Mouse (Mus musculus): ENCODE results near the gene Ptma. TPM values are rescaled to one million over a fixed set of nuclear protein-coding genes. Genes with fewer than 3 reads are reported as not detected.

Ptma gene
- polyA plus RNA-seq, 1 experiment, result 1,625 TPM

DNA sequence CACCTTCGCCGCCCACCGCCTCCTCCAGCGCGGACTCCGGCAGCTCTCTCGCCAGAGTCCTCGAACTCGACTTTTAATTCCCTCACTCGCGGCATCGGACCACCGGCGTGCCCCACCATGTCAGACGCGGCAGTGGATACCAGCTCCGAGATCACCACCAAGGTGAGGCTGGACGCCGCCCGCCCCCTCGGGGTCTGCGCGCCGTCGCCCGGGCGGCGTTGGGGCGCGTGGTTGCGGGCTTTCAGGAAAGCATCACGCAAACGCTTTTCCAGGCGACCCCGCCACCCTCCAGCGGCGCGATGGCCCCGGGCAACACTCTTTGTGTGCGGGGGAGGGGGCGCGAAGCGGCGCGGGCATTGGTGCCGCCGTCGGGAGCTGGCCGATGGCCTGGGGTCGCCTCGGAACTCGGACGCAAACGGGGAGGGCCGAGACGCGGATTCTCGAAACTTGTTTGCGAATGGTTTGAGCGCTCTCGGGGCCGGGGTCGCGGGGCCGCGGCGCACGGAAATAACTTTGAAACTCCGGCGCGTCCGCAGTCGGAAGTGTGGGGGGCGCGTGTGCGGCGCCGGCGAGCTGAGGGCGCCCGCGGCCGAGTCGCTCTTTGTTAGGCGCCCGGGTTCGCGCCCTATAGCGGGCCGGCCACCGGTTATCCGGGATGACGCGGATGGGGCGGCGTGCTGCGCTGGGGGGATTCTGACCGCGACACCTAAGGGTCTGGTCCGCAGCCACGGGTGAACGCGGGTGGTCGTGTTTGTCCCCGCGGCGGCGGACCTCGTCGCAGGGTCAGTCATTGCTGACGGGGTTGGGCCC lies 468 bp downstream of the Ptma start:
- peak; percentile 19; the same call in 1 of the 2 replicates for TF ChIP-seq POLR2A (IDR thresholded peaks at IDR 0.05; ENCODE audit: low read depth, low read length)
- TF ChIP-seq CTCF (IDR thresholded peaks at IDR 0.05; ENCODE audit: borderline replicate concordance, insufficient read depth, low read length), result no peak
- H3K4me3 ChIP-seq (ENCODE audit: insufficient read depth, low read length), result peak overlapping the region; percentile 96
- peaks cover 7% of the 10 kb centered on the region for H3K4me1 ChIP-seq (ENCODE audit: control insufficient read depth, insufficient read depth, low read length)
- H3K27ac ChIP-seq (ENCODE audit: insufficient read depth, low read length), result peak overlapping the region; percentile 55

GRCm38 (mm10) chr1:86527599-86528486 lies 1.3 kb downstream of the Ptma start:
- Histone ChIP-seq H3K27ac (ENCODE audit: insufficient read depth, low read length) (peak overlapping the region; percentile 55), H3K4me1 (ENCODE audit: control insufficient read depth, insufficient read depth, low read length) (peaks cover 7% of the 10 kb centered on the region; the same call in 1 of the 2 replicates), H3K4me3 (ENCODE audit: insufficient read depth, low read length) (peak overlapping the region; percentile 96)
- TF ChIP-seq POLR2A (IDR thresholded peaks at IDR 0.05; ENCODE audit: low read depth, low read length), result 0 out of 2 replicates have a peak, but pooled peaks have one; percentile 19
- peak; percentile 42; the same call in 1 of the 2 replicates for TF ChIP-seq CTCF (IDR thresholded peaks at IDR 0.05; ENCODE audit: borderline replicate concordance, insufficient read depth, low read length)

- no peak for TF ChIP-seq POLR2A (IDR thresholded peaks at IDR 0.05; ENCODE audit: low read depth, low read length)
- peak; percentile 24; the same call in 1 of the 2 replicates for TF ChIP-seq CTCF (IDR thresholded peaks at IDR 0.05; ENCODE audit: borderline replicate concordance, insufficient read depth, low read length)
- Histone ChIP-seq H3K4me1 (ENCODE audit: control insufficient read depth, insufficient read depth, low read length) (peaks cover 7% of the 10 kb centered on the region; the same call in 1 of the 2 replicates), H3K4me3 (ENCODE audit: insufficient read depth, low read length) (peak overlapping the region; percentile 96), H3K27ac (ENCODE audit: insufficient read depth, low read length) (peak overlapping the region; percentile 55)
Measured at GRCm38 (mm10) chr1:86528571-86529180, 2.1 kb downstream of the Ptma start.

- H3K4me3 ChIP-seq (ENCODE audit: insufficient read depth, low read length), result peak overlapping the region; percentile 96
- no peak for TF ChIP-seq CTCF (IDR thresholded peaks at IDR 0.05; ENCODE audit: borderline replicate concordance, insufficient read depth, low read length)
- peaks cover 7% of the 10 kb centered on the region; the same call in 1 of the 2 replicates for H3K4me1 ChIP-seq (ENCODE audit: control insufficient read depth, insufficient read depth, low read length)
- H3K27ac ChIP-seq (ENCODE audit: insufficient read depth, low read length), result no peak overlapping the region
Measured at GRCm38 (mm10) chr1:86529590-86529989, 3.1 kb downstream of the Ptma start.

DNA sequence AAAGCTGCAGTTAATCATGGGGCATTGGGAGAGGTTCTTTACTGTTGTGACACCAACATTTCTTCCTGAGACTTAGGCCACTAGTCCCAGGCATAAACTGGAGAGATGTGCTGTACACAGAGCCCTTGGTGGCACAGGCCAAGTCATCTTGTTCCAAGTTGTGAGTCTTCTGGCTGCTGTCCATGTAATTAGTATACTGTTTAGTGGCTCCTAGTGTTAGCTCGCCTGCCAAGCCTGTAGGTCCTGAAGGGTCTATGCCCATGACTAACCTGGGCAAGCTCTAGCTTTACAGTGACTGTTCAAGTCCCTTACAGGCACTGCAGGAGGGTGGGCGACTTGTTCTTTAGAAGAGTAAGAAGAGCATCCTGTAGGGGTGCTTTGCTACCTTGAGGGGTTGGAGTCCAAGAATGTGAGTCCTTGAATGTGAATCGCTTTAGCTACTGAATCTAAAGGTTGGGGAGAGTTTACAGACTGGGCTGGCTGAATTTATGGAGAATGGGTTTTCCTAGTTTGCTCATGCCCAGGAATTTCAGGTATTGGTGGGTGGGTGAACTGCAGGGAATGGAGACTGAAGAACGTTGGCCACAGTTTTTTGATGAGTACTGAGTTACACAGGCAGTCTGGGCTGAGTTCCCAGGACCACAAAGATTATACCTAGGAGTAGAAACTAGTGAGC lies 4.5 kb downstream of the Ptma start:
- peaks cover 7% of the 10 kb centered on the region; the same call in 1 of the 2 replicates for H3K4me1 ChIP-seq (ENCODE audit: control insufficient read depth, insufficient read depth, low read length)
- peak overlapping the region; percentile 45; the same call in 1 of the 2 replicates for H3K27ac ChIP-seq (ENCODE audit: insufficient read depth, low read length)
- H3K4me3 ChIP-seq (ENCODE audit: insufficient read depth, low read length), result no peak overlapping the region
- TF ChIP-seq CTCF (IDR thresholded peaks at IDR 0.05; ENCODE audit: borderline replicate concordance, insufficient read depth, low read length) (no peak), POLR2A (IDR thresholded peaks at IDR 0.05; ENCODE audit: low read depth, low read length) (no peak)

DNA sequence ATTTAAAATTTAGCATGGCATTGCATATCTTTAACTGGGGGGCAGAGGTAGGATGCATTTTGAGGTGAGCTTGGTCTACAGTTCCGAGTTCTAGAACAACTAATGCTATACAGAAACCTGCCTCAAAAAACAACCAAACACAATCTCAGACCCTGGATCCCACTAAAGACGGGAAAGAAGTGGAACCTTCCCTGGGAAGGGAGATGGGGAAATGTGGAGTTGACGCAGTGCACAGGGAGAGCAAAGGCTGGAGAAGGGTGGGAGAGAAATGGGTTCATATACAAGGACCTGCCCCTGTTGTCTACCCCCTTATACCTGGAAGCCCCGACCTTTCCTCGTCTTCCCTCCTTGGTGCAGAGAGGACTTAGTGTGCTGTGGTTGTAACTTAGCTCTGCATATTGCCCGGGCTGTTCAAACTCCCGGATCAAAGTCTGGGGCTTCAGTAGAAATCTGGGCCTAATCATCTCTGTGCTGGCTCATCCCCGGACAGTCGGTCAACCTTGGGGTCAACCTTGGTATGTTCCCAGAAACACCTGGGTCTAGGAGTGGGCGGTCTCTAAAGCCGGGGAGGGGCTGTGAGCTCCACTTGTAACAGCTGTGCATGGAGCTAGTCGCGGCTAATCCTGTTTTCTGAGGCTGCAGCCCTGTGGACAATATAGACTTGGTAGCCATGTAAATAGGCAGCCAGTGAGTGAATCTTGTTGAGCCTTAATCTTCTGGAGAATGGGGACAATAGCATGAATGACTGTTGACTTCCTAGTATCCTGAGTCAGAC lies 5.2 kb downstream of the Ptma start:
- no peak for TF ChIP-seq POLR2A (IDR thresholded peaks at IDR 0.05; ENCODE audit: low read depth, low read length)
- no peak for TF ChIP-seq CTCF (IDR thresholded peaks at IDR 0.05; ENCODE audit: borderline replicate concordance, insufficient read depth, low read length)

DNA sequence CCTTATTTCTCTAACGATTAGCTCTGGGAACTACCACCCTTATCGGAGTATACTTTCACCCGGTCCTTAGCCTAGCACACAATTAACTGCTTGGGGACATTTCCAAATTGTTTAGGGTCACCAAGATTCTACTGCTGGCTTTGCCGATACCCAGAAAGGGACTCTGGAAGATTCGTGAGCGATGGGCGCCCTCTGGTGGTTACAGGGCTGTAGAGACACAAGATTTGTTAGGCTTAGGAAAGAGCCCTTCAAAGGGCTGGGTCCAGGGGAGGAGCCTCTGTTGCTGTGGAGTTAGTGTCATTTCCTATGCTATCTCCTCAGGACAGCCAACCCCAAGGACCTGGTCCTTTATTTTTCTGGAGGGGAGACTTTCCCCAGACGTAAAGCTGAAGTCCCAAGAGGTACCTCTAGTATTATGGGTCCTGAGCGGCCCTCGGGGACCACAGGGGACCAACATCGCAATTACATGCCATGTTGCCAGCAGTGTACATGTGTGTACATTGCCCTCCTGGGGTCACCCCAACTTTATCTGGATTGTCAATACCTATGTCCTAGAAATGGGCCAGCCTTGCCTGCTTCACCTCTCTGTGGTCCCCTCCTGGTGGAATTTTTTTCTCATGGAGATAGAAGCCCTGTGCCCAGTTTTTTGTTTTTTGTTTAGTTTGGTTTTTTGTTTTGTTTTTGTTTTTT lies 6.0 kb downstream of the Ptma start:
- TF ChIP-seq CTCF (IDR thresholded peaks at IDR 0.05; ENCODE audit: borderline replicate concordance, insufficient read depth, low read length) (peak; percentile 65; the same call in 1 of the 2 replicates), POLR2A (IDR thresholded peaks at IDR 0.05; ENCODE audit: low read depth, low read length) (no peak)
- Histone ChIP-seq H3K27ac (ENCODE audit: insufficient read depth, low read length) (no peak overlapping the region), H3K4me3 (ENCODE audit: insufficient read depth, low read length) (no peak overlapping the region), H3K4me1 (ENCODE audit: control insufficient read depth, insufficient read depth, low read length) (peaks cover 7% of the 10 kb centered on the region; the same call in 1 of the 2 replicates)

More for the DNA sequence above, 5.2 kb downstream of the Ptma start:
- peaks cover 7% of the 10 kb centered on the region; the same call in 1 of the 2 replicates for H3K4me1 ChIP-seq (ENCODE audit: control insufficient read depth, insufficient read depth, low read length)
- H3K27ac ChIP-seq (ENCODE audit: insufficient read depth, low read length), result peak overlapping the region; percentile 45
- no peak overlapping the region for H3K4me3 ChIP-seq (ENCODE audit: insufficient read depth, low read length)
